Mouse (Mus musculus) gastrocnemius, adult 2 months (tissue): ENCODE measurements around the gene Rpia. TPM values are rescaled to one million over a fixed set of nuclear protein-coding genes. Genes with fewer than 3 reads are reported as not detected.
A peak's percentile ranks its signal among the peaks of the same experiment; 100 is the strongest.

Experiments
- DNase-seq: peaks from one replicate; pipeline ENCODE4 v3.0.0; 2022
- H3K27ac ChIP-seq: fragments of 200-600 bp; 2 replicates; pipeline ENCODE4 v1.8.1; 2022; ENCODE audit warnings: mild to moderate bottlenecking
- H3K4me3 ChIP-seq: fragments of 200-600 bp; 2 replicates; pipeline ENCODE4 v1.8.1; 2022; ENCODE audit warnings: mild to moderate bottlenecking, moderate library complexity
- CTCF ChIP-seq: fragments of 200-600 bp; IDR thresholded peaks from 2 replicates; pipeline ENCODE4 v1.8.1; 2022; ENCODE audit warnings: antibody characterized with exemption, mild to moderate bottlenecking, moderate library complexity
- intact Hi-C: fragments of 180-260 bp; cut with DNase I; formaldehyde crosslinking; loops from one replicate; pipeline ENCODE4 v1.15.1; 2025
- total RNA-seq, 2 experiments: library from RNA; stranded (reverse); gene quantifications; 2 replicates each; pipeline ENCODE4 v1.2.3; 2021

Rpia gene
- total RNA-seq, 2 experiments from 2014 or later = 17.3 to 18.1 TPM

DNA sequence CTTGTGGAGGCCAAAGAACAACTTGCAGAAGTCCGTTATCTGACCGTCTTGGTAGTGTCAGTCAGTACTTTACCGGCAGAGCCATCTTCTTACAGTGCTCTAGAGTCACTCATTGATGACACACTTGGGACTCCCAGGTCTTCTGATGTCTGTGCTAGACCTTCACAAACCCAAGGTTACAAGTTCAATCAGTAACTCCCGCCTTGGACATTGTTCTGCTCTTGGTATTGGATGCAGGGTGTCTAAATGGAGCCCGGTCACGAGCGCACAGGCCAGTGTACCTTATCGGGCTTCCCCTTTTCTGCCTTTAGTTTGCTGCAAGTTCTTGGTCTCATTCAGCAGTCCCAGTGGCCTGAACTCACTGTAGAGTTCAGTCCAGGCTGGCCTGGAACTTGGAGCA is 612 bp upstream of the Rpia start:
- peak overlapping the region; percentile 93 for H3K27ac ChIP-seq
- no peak for DNase-seq
- peak overlapping the region; percentile 92 for H3K4me3 ChIP-seq
- TF ChIP-seq CTCF = no peak
- intact Hi-C loops = no loop called here

GRCm38 (mm10) chr6:70790852-70791761 is 925 bp downstream of the Rpia start:
- DNase-seq = peak; percentile 31
- TF ChIP-seq CTCF = no peak
- intact Hi-C loops = no loop called here
- Histone ChIP-seq H3K27ac (peak overlapping the region; percentile 93), H3K4me3 (peak overlapping the region; percentile 92)

DNA sequence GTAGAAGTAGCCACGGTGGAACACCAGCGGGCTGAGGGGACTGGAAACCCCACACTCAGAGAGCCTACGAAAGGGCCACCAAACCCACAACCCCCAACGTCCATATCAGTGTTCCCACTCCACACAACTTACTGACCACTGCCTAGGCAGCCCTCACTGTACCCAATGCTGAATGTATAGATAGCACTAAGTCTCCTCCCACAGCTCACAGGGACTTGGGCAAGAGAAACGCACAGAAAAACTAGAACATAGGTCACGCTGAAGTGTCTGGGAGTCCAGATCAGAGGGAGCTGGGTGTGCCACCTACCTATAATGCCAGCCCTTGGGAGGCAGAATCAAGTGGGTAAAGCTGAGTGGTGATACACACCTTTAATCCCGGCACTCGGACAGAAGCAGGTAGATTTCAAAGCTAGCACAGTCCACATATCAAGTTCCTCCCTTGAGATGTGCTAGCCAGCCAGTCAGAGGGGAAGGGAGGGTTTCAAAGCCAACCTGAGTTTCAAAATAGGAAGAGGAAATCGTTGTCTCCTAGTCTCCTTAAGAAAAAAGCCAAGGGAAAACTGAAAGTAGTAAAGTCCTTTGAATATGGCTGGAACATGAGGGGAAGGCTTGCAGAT is 1.9 kb downstream of the Rpia start:
- intact Hi-C loops = no loop called here
- H3K27ac ChIP-seq = peak overlapping the region; percentile 93
- DNase-seq = no peak
- H3K4me3 ChIP-seq = peak overlapping the region; percentile 92
- no peak for TF ChIP-seq CTCF

DNA sequence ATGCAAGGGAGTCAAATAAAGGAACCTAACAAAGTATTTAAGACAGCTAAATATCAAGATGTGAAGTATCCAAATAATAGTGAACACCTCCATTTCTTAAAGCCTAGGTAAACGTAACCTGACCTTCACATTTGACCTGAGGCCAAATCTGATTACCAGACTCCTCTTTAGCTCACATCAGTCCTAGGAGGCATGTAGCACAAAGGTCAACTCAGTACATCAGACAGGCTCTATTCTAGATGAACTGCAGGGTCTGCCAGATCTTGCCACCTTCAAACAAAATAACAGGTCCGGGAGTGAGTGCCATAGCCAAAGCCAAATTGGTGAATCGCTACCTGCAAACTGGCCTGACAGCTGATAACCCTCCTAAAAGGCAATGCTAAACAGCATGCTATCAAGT is 2.9 kb downstream of the Rpia start:
- intact Hi-C loops = no loop called here
- no peak for DNase-seq
- no peak for TF ChIP-seq CTCF
- Histone ChIP-seq H3K27ac (peak overlapping the region; percentile 93), H3K4me3 (no peak overlapping the region)

GRCm38 (mm10) chr6:70787524-70787923 is 4.5 kb downstream of the Rpia start:
- TF ChIP-seq CTCF = no peak
- DNase-seq = no peak
- Histone ChIP-seq H3K27ac (peak overlapping the region; percentile 93), H3K4me3 (no peak overlapping the region)
- intact Hi-C loops = no loop called here

- TF ChIP-seq CTCF = no peak
- intact Hi-C loops = no loop called here
- H3K4me3 ChIP-seq = peak overlapping the region; percentile 46
- peak overlapping the region; percentile 93 for H3K27ac ChIP-seq
- peak; percentile 84 for DNase-seq
These were observed 6.2 kb downstream of the Rpia start for GRCm38 (mm10) chr6:70785852-70786251.

GRCm38 (mm10) chr6:70784811-70785210 is 7.2 kb downstream of the Rpia start:
- peak overlapping the region; percentile 93 for H3K27ac ChIP-seq
- no peak overlapping the region for H3K4me3 ChIP-seq
- no peak for DNase-seq
- intact Hi-C loops = no loop called here
- TF ChIP-seq CTCF = no peak

DNA sequence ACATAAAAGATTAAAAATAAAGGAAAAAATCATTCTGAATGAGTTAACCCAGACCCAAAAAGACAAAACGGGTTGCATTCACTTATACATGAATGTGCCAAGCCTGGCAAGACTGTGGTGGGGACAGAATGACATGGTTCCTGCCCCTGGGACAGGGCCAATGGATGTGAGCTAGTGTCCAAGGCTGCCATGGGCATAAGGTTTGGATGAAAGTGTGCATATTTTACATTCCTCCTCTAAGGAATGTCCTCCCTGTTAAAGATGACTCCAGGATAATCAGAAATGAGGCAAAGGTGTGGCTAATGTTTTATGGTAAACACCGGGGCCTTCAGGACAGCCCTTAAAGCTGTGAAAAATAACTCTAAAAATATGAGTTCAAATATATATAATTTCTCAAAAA is 10.7 kb downstream of the Rpia start:
- Histone ChIP-seq H3K4me3 (no peak overlapping the region), H3K27ac (no peak overlapping the region)
- DNase-seq = no peak
- TF ChIP-seq CTCF = no peak
- intact Hi-C loops = no loop called here

GRCm38 (mm10) chr6:70774372-70774771 is 17.7 kb downstream of the Rpia start:
- Histone ChIP-seq H3K27ac (no peak overlapping the region), H3K4me3 (no peak overlapping the region)
- intact Hi-C loops = no loop called here
- no peak for DNase-seq
- TF ChIP-seq CTCF = no peak

DNA sequence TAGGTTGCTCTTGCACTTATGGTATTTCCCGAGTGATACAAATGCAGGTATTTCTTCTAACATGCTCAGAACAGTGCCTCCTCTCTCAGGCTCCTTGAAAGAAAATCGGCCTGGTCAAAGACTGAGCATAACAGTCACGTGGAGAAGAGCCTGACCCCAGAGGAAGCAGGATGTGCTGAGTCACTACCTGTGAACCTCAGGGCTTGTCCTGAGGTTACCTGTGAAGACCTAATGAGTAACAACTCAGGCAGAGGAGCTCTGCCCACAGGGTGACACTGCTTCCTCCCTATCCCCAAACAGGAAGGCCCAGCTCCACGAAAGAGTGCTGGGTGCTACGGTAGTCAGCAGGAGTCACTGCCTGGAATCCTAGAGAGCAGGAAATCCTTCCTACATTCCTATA is 18.3 kb downstream of the Rpia start:
- TF ChIP-seq CTCF = no peak
- H3K27ac ChIP-seq = 0 out of 2 replicates have a peak overlapping the region, but pooled peaks have one; percentile 7
- no peak overlapping the region for H3K4me3 ChIP-seq
- intact Hi-C loops = no loop called here
- DNase-seq = no peak

DNA sequence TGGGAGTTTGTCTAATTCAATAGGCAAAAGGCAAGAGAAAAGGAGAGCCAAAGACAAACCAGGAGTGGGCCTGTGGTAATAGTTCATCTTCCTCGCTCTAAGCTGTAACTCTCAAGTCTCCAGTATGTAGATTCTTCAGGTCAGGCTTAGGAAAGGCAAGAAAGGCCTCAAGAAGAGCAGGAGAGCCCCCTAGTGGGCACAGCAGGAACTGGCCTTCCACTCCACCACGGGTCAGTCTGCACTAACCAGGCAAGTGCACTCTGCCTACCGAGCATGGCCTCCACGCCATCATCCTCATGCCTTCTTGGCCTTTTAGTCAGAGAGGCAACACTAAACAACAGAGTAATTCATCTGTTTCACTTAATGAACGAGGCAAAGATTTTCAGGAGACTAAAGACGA is 23.3 kb downstream of the Rpia start:
- H3K4me3 ChIP-seq = no peak overlapping the region
- intact Hi-C loops = loop anchor here (2.0 kb wide), 2 partner anchors 32 to 54 kb away; no protein-coding TSS in a partner anchor
- no peak overlapping the region for H3K27ac ChIP-seq
- peak; percentile 99 for TF ChIP-seq CTCF
- peak; percentile 75 for DNase-seq

DNA sequence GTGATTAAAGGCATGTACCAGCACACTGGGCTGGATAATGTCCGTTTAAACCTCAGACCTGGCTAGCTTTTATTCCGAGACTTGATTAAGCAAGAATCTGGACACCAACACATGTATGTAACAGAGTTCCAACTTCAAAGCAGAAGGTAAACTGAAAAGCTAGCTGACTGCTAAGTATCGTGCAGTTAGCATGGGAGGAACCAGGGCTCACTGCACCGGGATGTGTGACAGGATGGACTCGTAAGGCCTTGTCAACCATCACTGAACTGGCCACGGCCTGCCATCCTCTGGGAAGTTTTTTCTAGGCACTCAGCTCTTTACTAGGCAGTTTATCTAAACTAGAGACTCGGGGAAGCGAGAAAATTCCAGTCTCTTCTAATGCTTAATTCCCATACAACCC is 27.0 kb downstream of the Rpia start:
- Histone ChIP-seq H3K27ac (no peak overlapping the region), H3K4me3 (no peak overlapping the region)
- DNase-seq = no peak
- intact Hi-C loops = no loop called here
- no peak for TF ChIP-seq CTCF

DNA sequence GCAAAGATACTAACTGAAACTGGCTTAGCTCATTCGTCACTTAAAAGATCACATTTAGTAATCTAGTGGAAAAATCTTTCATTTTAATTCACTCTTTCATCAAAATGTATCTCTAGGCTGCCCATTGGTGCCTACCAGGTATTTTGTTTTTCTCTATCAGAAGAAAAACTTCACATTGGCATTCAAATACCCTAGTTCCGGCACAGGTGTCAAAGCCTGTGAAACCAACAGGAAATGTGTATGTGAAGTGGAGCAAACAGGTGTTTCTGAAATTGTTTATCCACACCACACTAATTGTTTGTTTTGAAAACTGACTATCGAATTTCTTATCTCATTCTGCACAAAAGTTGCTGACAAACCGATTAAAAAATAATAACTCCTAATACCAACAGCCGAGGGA is 27.5 kb downstream of the Rpia start:
- no peak overlapping the region for H3K4me3 ChIP-seq
- intact Hi-C loops = no loop called here
- no peak for DNase-seq
- H3K27ac ChIP-seq = no peak overlapping the region
- TF ChIP-seq CTCF = no peak
